Mouse (Mus musculus) mouse embryonic stem cell (cell line): ENCODE measurements around the gene Phldb3.

Experiments
- in situ Hi-C, 2 experiments: fragments of 300-500 bp; cut with MboI; formaldehyde crosslinking; loops; 1 replicate in 1 of 2; 3 replicates in 1 of 2; pipeline ENCODE4 v1.14.3; 2019 to 2020; ENCODE audit warnings: low sequenced_read_pairs in 2 of 2, low pct_unique_long_range_greater_than_20kb in 1 of 2, mixed read lengths in 1 of 2; ENCODE audit not compliant: unreplicated experiment in 1 of 2

Phldb3 gene

DNA sequence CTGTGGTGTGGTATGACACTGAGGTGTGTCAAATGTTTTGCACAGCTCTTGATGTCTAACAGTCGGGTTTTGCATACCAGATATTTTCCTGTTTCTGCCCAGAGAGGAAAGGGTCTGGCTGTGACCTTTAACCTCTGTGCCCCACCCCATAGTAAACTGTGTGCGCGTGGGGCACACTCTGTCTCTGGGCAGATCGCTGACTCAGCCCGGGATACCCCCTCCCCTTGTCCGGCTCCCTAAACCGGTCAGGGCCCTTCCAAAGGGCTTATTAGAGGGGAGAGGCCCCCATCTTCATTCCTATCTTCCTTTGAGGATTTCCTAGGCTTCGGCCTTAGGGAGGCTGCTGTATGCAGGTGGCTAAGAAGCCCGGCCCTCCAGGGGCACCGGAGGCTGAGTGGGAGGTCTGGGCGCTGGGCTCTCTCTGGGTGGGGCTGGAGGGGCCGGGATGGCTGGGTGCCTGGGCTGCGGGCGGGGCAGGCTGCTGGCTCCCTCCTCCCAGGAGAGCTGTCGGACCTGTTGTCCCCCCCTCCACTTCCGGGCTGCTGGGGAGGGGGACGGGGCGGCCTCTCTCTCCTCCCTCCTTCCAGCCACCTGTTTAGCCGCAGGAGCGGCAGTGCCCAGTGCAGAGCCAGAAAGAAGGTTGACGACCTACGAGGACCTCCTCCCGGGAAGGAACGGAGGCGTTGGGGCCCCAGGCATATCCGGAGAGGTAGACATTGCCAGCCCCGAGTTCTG lies at the start of gene Phldb3:
Gene Phldb3 (plus strand): TSS at position 620 of the 735 bp plus-strand sequence.
- in situ Hi-C loops: no loop called here

DNA sequence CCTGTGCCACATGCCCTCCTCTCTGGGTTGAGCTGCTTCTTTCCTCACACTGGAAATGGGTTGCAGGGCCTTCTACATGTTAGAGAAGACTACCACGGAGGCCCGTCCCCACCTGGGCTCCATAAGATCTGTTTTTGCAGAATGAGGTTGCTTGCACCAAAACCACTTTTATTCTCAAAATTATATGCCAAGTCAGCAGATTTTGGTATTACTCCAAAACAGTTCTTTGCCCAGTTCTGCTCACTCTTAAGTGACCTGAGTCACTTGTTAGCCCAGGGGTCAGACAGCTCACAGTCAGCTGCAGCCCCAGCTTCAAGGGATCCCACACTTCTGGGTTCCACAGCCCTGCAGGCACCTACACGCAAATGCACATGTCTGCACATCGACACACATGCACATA lies 49.1 kb upstream of the Phldb3 start:
- in situ Hi-C loops: no loop called here

DNA sequence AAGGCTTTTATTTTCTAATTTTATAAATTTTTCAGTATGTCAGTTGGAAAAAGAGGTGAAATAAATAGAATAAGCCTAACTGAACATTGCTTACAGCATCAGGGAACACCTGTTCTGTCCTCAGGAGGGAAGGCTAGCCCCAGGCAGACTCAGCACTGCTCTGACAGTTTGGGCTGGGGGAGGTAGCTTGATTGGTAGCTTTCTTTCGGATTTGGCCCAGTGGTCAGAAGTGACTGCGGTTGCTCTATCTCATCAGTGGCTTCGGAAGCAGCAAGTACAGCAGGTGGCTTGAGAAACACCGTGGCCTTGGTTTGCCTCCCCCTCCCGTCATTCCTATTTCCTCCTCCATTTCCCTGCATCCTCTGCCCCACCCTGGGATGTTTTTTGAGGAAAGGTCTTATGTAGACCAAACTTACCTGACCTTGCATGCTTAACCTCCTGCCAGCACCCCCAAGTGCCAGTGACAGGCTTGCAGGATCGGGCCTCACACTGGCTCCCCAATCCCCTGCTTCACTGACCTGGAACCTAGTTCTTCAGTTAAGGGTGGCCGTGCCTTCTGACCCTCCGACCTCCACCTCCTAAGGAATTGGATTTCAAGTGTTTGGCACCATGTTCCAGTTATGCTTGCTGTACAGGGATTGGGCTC lies 47.2 kb upstream of the Phldb3 start:
- in situ Hi-C loops: no loop called here

- in situ Hi-C loops: no loop called here
Observed at GRCm38 (mm10) chr7:24563837-24564206, 46.7 kb upstream of the Phldb3 start.

GRCm38 (mm10) chr7:24564607-24565265 lies 45.8 kb upstream of the Phldb3 start:
- in situ Hi-C loops: no loop called here

GRCm38 (mm10) chr7:24565627-24566026 lies 44.9 kb upstream of the Phldb3 start:
- in situ Hi-C loops: no loop called here

DNA sequence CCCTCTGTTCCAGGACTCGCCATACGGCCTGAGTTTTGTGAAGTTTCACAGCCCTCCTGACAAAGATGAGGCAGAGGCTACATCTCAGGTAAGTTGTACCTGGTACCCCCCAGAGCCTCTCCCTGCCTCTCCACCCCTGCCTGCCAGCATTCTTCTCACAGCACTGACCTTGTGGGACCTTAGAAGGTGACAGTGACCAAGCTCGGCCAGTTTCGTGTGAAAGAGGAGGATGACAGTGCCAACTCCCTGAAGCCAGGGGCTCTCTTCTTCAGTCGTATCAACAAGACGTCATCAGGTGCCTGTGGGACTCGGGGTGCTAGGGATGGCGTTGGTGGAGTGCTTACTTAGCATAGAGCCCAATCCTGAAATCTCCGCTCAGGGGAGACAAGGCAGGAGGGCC lies 44.4 kb upstream of the Phldb3 start:
- in situ Hi-C loops: no loop called here

GRCm38 (mm10) chr7:24568512-24568911 lies 42.1 kb upstream of the Phldb3 start:
- in situ Hi-C loops: no loop called here

DNA sequence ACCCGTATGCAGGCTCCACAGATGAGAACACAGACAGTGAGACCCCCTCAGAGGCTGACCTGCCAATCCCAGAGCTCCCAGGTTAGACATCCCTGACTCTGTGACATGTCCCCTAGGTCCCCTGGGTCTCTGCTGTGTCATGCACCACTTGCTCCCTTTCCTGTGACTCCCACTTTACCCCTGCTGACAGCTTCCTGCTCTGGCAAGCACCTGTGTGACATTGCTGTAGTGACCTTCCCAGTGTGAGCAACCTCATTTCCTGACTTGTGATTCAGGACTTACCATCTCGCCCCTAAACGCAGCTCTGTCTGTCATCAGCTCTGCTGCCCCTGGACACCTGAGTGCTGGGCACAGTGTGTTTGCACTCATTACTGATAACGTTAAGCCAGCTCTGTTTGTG lies 39.5 kb upstream of the Phldb3 start:
- in situ Hi-C loops: no loop called here

GRCm38 (mm10) chr7:24572455-24572854 lies 38.1 kb upstream of the Phldb3 start:
- in situ Hi-C loops: no loop called here

DNA sequence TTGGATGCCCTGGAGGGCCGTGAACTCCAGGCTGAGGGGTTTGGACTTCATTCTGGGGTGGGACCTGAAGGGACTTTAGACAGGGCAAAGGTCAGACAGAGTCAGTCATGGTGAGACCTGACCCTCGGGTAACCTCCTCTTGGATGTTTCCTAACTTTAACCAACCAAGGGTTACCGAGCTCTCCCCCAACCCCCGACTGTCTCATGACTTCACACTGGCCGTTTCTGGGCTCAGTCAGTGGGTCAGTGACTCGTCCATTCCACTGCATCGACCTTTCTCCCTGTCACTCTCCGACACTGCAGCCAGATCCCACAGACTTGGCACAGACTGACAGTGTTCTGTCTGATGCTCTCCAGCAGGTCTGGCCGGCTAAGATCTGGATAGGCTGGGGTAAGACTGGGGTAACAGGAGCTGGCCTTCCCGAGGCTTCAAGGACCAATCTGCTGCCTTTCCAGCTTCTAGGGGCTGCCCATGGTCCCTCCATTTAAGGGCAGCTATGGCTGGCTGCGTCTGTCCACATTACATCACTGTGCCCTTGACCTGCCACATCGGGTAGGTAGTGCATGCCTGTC lies 36.3 kb upstream of the Phldb3 start:
- in situ Hi-C loops: no loop called here

- in situ Hi-C loops: no loop called here
Observed at GRCm38 (mm10) chr7:24577811-24578210, 32.8 kb upstream of the Phldb3 start.

GRCm38 (mm10) chr7:24584876-24585275 lies 25.7 kb upstream of the Phldb3 start:
- in situ Hi-C loops: no loop called here

DNA sequence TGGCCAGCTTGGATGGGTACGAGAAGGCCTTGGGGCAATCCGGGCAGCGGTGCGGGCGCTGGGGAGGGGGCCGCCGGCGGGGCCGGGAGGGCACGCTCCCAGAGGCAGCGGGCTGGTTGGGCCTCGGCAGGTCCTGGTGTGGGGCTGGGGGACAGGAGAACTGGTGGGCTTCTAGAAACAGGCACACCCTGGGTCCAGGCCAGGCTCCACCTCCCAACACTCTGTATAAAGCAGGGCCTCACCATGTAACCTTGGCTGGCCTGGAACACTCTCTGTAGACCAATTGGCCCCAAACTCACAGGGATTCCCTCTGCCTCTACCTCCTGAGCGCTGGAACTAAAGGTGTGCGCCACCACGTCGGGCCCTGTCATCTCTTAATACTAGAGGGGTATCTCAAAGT lies 24.6 kb upstream of the Phldb3 start:
- in situ Hi-C loops: no loop called here

DNA sequence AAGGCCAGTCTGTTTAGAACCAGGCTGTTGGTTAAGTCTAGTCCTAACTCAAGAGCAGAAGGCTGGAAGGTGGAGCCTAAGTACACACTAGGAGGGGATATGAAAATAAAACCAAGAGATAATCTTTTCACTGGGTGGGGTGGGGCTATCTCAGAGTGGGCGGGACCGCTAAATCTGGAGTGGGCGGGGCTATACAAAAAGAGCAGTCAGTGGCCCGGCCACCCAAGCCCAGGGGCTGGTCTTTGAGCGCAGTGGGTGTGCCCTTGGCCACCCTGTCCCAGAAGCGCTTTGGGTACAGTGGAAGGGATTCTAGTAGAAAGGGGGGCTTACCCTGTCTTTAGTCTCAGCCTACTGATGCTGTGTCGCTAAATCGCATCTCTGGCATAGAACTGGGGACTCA lies 23.7 kb upstream of the Phldb3 start:
- in situ Hi-C loops: no loop called here

GRCm38 (mm10) chr7:24587330-24588105 lies 23.0 kb upstream of the Phldb3 start, which contains the start of the genes Ethe1 and Zfp575:
Gene Ethe1 (plus strand): TSS chr7:24587543.
Gene Zfp575 (minus strand): TSS chr7:24587641.
- in situ Hi-C loops: no loop called here

- in situ Hi-C loops: no loop called here
Observed at GRCm38 (mm10) chr7:24588336-24588735, 22.2 kb upstream of the Phldb3 start.

GRCm38 (mm10) chr7:24591735-24592134 lies 18.8 kb upstream of the Phldb3 start:
- in situ Hi-C loops: no loop called here

DNA sequence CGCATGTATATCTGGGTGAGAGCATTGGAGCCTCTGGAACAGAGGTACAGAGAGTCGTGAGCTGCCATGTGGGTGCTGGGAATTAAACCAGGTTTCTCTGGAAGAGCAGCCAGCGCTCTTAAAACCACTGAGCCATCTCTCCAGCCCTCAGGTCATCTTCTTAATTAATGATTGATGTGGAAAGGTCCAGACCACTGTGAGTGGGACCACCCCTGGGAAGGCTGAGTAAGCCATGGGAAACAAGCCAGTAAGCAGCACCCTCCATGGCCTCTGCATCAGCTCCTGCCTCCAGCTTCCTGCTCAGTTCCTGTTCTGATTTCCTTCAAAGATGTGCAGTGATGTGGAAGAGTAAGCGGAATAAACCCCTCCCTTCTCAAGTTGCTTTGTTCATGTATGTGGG lies 18.4 kb upstream of the Phldb3 start:
- in situ Hi-C loops: no loop called here
